Mouse (Mus musculus): Measurements from ENCODE around the gene Bcl2l11. TPM values are rescaled to one million over a fixed set of nuclear protein-coding genes. Genes with fewer than 3 reads are reported as not detected.
"Not testable (repeated sequence)": the region's sequence is repeated elsewhere in the genome, so short reads cannot be mapped to it uniquely, and the experiment has no call there.

The Bcl2l11 gene
- polyA plus RNA-seq, 1 experiment: 5.1 TPM

DNA sequence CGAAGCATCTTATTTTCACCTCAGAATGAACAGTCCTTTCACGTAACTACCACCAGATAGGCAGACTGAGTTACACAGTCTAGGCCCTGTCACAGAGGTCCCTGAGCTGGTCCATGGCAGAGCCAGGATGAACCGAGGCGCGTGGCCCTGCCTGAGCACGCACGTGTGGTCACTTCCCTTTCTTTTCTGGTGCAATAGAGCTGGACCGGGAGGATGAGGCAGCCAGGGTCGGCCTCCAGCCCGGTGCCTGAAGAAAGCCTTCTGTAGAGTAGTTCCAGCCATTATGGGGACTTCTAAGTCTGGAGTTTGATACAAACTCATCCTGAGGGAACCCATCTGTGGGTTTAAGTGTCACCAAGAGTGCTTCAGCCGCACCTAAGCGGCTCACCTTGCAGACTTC lies 42.1 kb downstream of the Bcl2l11 start:
- DNase-seq (ENCODE audit: low read depth, low spot score): no peak
- 93% methylated on average over 12 of the region's 12 CpGs for WGBS

DNA sequence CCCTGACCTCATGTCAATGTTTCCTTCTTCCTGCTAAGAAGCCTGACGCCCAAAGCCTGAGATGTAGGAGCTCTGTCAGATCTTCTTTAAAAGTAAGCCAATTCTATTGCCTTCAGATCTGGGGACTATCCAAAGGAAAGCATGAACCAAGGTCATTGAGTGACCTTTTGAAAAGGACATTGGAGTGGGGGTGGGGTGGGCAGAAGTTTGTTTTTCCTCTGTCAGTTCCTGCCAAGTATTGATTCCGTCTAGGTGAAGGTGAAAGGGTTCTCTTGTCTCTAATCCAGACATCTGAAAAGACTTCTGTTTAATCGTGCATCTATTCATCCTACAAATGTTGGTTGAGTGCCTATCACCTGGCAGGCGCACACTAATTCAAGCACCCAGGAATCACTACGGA lies 43.6 kb downstream of the Bcl2l11 start:
- WGBS: 84% methylated on average over 5 of the region's 5 CpGs

DNA sequence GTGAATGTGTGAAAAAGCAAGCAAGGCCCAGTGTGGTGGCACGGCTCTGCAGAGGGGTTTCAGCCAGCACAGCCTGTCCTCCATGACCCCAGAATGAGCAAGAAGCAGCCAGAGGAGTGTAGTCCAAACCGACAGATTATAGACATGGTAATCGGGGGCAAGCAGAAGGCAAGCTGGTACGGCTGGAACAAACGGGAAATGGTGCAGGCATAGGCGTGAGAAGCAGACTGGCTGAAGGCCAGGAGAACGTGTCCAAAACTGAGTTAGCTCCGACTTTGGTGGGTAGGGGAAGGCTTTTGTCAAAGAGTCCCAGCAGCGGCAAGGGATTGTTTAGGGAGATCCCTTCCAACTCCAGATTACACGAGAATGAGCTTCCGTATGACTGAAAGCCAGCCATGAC lies 44.1 kb downstream of the Bcl2l11 start:
- WGBS: 90% methylated on average over 11 of the region's 11 CpGs
- no peak for DNase-seq (ENCODE audit: low read depth, low spot score)

More for the DNA sequence above, 43.6 kb downstream of the Bcl2l11 start:
- no peak for DNase-seq (ENCODE audit: low read depth, low spot score)

DNA sequence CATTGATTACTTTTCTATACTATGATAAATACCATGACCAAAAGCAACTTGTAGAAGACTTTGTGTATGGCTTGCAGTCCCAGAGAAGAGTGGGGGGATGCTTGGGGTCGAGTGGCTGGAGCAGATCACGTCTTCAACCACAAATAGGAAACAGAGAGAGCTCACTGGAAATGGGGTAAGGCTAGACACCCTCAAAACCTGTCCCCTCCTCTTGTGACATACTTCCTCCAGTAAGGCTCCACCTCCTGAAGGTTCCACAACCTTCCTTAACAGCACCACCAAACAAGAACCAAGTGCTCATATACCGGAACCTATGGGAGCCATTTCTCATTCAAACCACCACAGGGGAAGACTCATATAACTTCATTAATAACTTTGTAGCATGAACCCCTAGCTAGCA lies 44.8 kb downstream of the Bcl2l11 start:
- WGBS: 92% methylated on average over 3 of the region's 3 CpGs
- DNase-seq (ENCODE audit: low read depth, low spot score): no peak

DNA sequence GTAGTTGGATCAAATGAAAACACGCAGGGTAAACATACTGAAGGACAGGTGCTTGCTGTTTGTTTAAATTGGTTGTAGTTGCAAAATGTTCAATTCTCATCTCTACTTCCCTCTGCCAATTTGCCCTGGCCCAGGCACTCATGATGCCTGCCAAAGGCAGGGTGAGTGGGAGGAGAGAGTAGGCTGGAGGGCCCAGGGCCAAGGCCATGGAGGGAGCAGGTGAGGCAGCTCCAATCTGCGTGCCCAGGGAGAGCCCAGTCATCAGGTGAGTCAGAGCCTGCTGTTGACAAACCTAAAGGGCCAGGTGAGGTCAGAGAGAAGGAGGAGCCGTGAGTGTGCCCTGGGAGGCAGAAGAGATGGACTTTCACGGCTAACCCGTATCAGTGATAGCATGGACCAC lies 46.4 kb downstream of the Bcl2l11 start:
- peak; percentile 57 for DNase-seq (ENCODE audit: low read depth, low spot score)
- WGBS: 39% methylated on average over 5 of the region's 5 CpGs

DNA sequence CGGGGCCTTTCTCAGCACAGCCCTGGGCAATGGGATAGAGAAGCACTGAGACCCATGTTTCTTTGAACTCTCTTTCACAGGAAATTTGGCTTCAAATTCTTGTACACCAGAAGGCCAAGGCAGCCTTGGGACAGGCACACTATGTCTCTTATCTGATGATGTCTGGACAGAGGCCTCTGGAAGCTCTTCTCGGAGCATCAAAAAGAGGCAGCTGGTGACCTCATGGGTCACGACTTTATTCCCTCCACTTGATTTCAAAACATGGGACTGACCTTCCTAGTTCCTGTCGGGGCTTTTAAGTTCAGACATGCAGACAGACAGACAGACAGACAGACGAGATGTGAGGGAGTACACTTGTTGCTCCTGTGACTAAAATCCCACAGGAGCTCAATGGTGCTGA lies 48.3 kb downstream of the Bcl2l11 start:
- no peak for DNase-seq (ENCODE audit: low read depth, low spot score)
- 57% methylated on average over 5 of the region's 5 CpGs for WGBS

DNA sequence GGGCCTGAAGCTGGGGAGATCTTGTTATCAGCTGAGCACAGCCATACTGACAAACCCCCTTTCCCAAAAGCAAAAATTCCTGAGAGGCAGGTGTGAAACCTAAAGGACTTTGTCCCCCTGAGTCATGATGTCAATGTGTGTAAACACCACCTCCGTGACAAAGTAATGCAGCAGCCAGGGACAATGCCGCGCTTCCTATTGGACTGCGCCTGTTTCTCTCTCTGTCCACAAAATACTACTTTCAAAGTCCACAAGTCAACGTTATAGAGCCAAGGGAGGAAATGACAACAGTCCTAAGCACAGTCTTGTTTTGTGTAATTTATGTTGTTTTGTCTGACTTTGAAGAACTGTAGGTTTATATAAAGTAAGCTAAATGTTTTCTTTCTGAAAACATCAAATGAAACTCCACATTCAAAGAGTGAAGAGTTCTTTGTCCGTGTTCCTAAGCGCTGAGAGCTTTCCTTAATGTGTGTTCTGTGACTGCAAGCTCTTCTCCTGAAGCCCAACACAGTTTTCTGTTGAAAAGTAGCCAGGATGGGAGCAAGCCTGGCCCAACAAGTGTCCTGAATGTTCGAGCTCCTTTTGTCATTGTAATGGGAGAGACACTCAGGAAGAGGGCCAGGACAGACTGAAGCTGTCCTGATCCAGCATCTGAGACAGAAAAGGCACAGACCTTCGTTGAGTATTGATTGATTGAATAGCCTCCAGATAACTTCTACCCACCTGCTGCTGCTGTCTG lies 48.9 kb downstream of the Bcl2l11 start:
- DNase-seq (ENCODE audit: low read depth, low spot score): peak; percentile 77
- WGBS: 22% methylated on average over 9 of the region's 9 CpGs

DNA sequence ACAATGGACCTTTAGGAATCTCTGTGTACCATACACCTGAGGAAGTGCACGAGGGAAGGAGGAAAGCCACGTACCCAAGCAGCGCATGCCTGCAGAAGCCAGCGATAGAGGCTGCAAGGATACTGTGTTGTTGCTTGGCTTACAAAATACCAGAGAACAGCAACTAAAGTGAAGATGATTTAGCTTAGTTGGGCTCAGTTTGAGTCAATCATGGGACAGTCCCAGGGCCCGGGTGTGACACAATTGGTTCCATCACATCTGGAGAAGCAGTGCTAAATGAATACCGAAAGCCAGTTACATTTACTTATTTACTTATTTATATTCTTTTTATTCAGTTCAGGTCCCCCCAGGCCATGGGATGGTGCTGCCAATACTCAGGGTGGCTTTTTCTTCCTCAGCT lies 49.8 kb downstream of the Bcl2l11 start:
- DNase-seq (ENCODE audit: low read depth, low spot score): no peak
- 94% methylated on average over 6 of the region's 6 CpGs for WGBS

DNA sequence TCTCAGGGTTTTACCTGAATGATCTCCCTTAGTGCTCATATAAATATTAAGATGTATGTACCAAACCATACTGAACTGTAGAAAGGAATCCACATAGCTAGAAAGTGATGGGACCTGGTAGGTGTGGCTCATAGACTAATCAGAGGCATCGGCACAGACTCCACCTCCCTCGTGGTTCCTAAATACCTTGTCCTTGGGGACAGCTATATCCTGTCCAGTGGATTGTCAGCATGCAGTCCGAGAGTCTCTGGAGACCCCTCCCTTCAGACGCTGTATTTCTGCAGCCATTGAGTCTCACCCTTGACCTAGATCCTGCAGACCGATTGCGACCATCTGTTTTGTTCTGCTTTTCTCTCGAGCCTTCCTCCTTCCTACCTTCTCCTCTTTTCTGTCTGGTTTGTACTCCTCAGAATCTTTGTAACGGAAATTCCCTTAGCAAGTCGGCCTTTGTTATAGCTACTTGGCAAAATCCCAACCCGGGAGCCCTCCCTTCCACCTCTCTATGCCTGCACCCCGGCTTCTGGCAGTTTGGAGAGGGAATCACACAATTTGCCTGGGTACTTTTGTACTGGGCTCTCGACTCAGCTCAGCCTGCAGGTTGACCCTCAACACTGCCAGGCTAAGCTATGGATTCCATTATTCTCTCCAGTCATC lies 50.7 kb downstream of the Bcl2l11 start:
- 44% methylated on average over 12 of the region's 12 CpGs for WGBS
- no peak for DNase-seq (ENCODE audit: low read depth, low spot score)

DNA sequence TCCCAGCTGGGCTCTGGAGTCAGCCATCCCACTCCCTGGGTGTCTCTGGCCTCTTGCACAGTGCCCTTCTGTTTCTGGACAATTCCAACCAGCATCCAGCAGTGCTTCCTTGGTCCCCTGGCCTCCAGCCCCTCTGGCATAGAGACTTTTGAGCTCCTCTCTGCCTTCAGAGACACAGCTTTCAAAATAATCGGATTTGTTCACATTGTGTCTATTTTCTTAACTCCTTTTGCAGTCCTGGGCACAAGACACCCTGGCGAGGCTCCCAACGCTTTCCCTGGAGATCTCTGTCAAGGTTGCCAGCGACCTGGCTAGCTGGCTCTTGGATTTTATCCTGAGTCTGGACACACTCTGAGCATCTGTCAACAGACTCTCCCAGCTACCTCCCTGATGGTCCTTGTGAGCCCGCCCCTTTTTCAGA lies 51.4 kb downstream of the Bcl2l11 start:
- 79% methylated on average over 5 of the region's 5 CpGs for WGBS
- DNase-seq (ENCODE audit: low read depth, low spot score): no peak

DNA sequence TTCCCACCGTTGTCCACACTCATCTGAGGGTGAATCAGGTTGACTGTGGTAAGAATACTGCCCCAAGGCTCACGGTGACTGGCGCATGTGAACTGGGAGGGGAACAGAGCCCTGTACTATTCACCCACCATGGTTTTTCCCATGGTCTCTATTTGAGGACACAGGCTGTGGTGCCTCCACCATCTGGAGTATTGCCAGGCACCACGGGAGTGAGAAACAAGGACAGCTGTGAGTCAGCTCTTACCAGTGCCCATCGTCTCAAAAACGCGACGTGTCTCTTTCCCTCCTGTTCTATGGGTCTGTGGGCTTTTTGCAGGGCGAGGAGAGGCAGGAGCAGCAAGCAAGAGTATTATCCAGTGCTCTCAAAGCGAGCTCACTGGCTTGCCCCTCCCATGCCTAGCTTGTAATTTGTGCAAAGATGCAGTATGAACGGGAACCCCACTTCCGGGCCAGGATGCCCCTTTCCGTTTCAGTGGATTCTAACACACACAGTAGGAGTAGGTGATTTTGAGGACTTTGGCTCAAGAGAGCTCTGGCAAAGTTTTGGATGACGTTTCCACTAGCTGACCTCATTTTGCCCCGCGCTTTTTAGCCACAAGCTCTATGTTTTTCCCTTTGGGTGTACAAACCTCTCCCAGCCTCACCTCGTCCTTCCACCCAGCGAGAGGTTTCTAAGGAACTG lies 53.4 kb downstream of the Bcl2l11 start:
- WGBS: 33% methylated on average over 18 of the region's 18 CpGs
- no peak for DNase-seq (ENCODE audit: low read depth, low spot score)

DNA sequence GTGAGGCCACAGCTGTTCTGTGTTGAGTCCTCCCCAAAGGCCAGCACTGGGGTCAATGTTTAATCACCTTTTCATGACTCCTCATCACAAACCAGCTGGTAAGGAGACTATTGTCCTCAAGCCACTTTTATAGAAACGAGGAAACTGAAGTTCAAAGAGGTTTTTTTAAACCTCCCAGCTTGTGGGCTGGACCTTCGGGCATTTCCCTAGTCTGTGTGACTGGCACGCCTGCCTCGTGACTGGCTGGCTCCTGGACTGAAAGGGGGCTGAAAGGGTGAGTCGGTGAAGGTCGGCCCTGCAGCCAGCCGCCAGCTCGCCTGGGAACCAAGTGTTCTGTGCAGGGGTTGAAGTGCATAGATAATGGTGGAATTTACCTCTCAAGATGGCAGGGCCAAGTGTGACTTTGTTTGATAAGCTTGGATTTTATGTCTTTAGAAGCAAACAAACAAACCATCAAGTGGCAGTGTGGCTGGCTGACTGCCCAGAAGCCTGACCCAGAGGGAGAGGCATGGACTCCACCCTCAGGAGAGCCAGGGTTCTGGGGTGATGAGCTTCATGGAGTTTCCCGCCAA lies 54.1 kb downstream of the Bcl2l11 start:
- WGBS: 12% methylated on average over 9 of the region's 9 CpGs
- DNase-seq (ENCODE audit: low read depth, low spot score): peak; percentile 92

DNA sequence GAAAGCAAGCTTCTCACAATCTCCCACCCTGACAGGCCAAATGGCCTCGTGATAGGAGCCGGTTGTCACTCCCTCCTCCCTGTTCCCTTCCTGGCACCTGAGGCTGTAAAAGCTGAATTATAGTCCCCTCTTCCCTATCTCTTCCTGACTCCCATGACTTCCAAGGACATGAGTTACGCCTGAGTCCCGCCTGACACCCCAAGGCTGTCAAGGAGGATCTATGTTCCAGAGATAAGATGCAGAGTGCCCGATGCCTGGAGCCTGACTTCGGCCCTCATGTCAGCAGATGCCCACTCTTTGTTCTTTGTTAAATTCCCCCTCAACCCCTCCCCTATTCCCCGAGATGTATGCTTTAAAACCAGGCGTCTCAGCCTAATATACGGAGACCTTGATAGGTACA lies 56.3 kb downstream of the Bcl2l11 start:
- 90% methylated on average over 9 of the region's 9 CpGs for WGBS
- not testable (repeated sequence) for DNase-seq (ENCODE audit: low read depth, low spot score)

DNA sequence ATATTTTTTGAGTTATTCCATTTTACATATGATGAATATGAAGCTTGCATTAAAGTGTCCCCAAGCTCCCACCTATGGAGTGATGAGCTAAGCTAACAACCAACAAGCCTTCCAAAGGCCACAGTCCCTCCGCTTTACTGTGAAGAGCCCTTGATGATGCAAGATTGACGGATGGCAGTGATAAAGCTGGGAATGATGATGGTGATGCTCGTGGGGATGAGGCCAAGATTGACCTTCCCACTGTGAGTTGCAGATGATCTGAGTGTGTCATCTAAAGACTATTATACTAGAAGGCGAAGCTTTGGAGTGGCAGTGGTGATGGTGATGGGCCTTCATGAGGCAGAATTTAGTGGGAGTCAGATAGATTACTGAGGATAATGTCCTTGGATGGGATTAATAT lies 56.9 kb downstream of the Bcl2l11 start:
- no peak for DNase-seq (ENCODE audit: low read depth, low spot score)
- 92% methylated on average over 4 of the region's 4 CpGs for WGBS

DNA sequence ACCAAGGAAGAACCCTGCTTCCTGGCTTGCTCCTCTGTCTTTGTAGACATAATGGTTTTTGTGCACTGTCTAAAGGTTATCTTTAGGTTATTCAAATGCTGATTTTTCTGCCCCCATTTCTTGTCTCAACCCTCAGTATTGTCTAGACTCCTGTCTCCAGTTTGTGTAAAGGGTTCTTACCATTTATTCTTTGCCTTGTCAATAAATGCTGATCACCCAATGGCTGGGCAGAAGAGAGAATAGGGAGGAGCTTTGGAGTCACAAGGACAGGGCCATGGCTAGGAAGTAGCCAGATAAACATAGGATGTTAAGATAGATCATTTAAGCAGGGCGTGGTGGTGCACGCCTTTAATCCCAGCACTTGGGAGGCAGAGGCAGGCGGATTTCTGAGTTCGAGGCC lies 57.9 kb downstream of the Bcl2l11 start:
- no peak for DNase-seq (ENCODE audit: low read depth, low spot score)
- WGBS: 93% methylated on average over 4 of the region's 4 CpGs

DNA sequence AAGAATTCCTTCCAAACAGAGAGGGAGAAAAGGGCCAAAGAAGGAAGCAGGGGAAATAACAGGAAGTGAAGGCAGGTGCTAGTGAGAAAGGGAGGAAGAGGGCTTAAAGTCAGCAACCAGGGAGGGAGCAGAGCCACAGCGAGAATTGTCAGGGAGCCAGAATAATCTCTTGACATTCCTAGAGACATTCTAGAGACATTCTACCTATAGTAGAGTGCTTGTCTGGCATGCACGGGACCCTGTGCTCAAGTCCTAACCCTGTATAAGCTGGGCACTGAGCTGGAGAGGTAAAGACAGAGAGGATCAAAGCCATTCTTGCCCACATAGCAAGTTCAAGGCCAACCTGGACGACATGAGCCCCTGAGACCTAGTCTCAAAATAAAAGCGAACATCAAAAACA lies 60.1 kb downstream of the Bcl2l11 start:
- 71% methylated on average over 4 of the region's 4 CpGs for WGBS

DNA sequence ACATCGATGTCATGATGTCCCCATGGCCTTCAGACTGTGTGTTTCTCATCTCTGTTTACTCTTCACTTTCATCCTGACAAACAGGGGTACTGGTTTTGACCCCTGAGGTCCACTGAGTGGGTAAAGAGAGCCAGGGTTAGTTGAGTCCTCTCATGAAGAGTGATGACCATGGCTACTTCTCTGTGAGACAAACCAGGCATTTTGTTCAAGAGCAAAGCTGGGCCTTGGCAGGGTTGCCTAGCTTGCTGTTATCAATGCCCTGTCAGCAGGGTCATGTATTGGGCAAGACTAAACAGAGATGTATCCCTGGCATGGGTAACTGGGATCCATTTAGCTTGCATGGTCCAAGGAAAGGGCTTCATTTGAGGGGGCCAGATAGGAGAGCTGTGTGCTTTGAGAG lies 61.4 kb downstream of the Bcl2l11 start:
- DNase-seq (ENCODE audit: low read depth, low spot score): no peak
- 97% methylated on average over 1 of the region's 1 CpGs for WGBS

More for the DNA sequence above, 60.1 kb downstream of the Bcl2l11 start:
- no peak for DNase-seq (ENCODE audit: low read depth, low spot score)

DNA sequence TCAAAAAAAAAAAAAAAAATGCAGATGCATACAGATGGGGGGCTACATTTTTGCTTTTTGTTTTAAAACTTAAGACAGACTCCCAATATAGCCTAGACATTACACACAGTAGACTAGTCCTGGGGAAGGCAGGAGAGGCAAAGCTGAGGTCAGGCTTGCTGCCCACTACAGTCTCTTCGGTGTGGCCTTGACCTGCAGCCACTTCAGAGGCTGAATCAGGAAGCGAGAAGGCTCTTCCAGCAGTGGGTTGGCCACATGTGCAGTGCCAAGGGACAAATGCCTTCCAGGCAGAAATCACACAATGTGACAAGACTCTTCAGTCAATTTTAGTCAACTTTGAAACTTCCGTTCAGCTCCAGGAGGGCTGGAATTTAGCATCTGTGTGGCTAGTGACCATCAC lies 62.6 kb downstream of the Bcl2l11 start:
- 94% methylated on average over 3 of the region's 3 CpGs for WGBS
- no peak for DNase-seq (ENCODE audit: low read depth, low spot score)

DNA sequence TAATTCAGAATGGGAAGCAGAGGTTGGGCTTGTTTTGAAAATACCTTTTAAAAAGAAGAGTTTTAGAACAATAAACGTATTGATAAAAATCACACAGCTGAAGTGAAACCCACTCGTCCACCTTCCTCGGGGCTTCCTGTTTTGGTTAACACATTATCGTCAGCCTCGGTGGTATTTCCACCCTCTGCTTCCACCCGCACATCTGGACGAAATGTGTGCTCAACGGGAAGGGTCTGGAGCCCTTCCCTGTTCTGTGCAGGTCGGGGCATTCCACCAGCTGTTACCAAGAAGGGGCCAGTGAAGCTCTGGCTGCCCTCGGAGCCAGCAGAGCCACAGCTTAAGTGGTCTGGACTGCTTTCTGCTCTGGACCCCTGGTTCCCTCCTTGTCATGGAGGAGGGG lies 63.9 kb downstream of the Bcl2l11 start:
- 50% methylated on average over 10 of the region's 10 CpGs for WGBS
- no peak for DNase-seq (ENCODE audit: low read depth, low spot score)

DNA sequence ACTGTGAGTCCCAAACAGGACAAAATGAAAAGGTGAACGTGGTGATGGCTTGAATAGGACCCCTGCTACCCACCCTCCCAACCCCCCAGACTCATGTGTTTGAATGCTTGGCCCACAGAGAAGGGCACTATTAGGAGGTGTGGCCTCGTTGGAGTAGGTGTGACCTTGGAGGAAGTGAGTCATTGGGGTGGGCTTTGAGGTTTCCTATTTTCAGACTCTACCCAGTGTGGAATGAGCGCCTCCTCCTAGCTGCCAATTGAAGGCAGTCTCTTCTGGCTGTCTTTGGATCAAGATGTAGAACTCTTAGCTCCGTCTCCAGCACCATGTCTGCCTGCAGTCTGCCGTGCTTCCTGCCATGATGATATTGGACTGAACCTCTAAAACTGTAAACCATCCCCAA lies 64.4 kb downstream of the Bcl2l11 start:
- 68% methylated on average over 5 of the region's 5 CpGs for WGBS
- DNase-seq (ENCODE audit: low read depth, low spot score): no peak

DNA sequence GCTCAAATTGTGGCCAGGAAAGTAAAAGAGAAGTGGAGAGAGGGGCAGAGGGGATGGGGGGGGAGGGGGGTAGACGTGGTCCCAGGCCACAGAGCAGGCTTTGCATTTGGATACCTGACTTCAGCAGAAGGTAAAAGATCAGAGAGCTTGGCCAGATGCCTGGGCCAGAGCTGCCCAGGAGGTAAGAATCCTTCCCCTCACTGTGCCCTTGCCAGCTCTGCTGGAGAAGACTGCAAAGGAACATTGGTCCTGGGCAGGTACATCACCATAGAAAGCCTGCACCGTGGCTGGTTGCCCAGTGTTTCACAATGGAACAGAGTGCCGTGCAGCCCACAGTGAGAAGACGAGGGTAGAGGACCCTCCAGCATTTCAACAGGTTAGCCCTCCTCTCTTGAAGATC lies 67.6 kb downstream of the Bcl2l11 start:
- DNase-seq (ENCODE audit: low read depth, low spot score): no peak
- 78% methylated on average over 4 of the region's 4 CpGs for WGBS
